Mouse (Mus musculus): Measurements from ENCODE around the gene Arv1. TPM values are rescaled to one million over a fixed set of nuclear protein-coding genes. Genes with fewer than 3 reads are reported as not detected.

Gene Arv1
- polyA plus RNA-seq, 1 experiment from 2014 or later: 22.5 TPM

DNA sequence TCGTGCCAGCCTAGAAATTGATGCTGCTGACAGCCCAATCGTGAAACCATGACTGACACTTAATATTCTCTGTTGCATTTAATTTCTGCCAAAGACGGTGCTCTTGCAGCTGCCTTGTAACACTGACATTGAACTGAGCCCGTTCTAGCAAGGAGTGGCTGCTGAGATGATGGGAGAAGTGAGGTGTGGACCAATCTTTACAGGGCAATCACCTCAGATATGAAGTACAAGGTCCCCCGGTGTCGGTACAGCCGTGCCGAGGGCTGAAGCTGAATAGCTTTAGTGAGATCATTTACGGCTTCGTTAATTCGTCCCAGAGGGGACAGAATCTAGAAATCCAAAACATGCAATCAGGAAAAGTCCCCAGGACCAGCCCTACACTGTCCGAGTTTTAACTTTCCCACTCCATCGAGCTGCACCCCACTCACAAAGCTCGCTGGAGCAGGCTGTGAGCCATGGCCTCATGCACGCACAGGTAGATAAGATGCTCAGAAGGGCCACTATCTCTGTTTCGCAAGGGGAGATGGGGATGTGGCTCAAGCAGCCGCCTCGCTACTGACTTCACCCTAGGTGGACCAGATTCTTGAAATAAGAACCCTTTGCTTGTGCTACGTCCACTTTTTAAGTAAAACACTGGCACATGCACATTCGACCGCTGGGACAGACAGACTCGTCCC lies 26.4 kb upstream of the Arv1 start:
- H3K27ac ChIP-seq: no peak overlapping the region
- H3K9me3 ChIP-seq: no peaks in the 10 kb centered on the region
- no peak overlapping the region for H3K4me3 ChIP-seq (replicated peaks)
- 93% methylated on average over 22 of the region's 22 CpGs for WGBS
- H3K36me3 ChIP-seq: peaks cover 15% of the 10 kb centered on the region; the same call in 1 of the 2 replicates
- H3K4me2 ChIP-seq: no peak overlapping the region
- no peaks in the 10 kb centered on the region for H3K4me1 ChIP-seq
- no peak overlapping the region for H3K9ac ChIP-seq
- ATAC-seq (ENCODE audit: insufficient read depth, low FRiP score, low read depth): no peak
- H3K27me3 ChIP-seq (replicated peaks): no peaks in the 10 kb centered on the region

DNA sequence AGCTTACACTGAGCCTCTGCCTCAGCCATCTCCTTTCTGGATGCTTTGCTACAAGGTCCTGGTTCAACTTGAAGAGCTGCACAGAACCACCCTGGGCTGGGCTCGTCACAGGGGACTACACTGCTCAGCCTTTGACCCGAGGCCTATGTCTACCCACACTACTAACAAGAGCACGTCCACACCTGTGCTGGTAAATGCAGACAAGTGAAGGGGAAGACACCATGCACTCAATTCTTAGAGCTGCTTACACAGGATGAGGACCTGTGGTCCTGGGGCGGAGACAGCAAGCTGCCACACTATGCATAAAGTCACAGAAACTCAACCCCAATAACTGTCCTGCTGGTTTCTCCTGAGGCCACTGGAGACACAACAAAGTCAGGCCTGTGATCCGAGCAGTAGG lies 21.7 kb upstream of the Arv1 start:
- Histone ChIP-seq H3K9ac (no peak overlapping the region), H3K4me1 (no peaks in the 10 kb centered on the region), H3K27ac (no peak overlapping the region), H3K9me3 (no peaks in the 10 kb centered on the region), H3K27me3 (replicated peaks) (no peaks in the 10 kb centered on the region), H3K4me3 (replicated peaks) (no peak overlapping the region), H3K36me3 (peaks cover 11% of the 10 kb centered on the region; the same call in 1 of the 2 replicates), H3K4me2 (no peak overlapping the region)
- ATAC-seq (ENCODE audit: insufficient read depth, low FRiP score, low read depth): no peak
- WGBS: 89% methylated on average over 5 of the region's 5 CpGs

DNA sequence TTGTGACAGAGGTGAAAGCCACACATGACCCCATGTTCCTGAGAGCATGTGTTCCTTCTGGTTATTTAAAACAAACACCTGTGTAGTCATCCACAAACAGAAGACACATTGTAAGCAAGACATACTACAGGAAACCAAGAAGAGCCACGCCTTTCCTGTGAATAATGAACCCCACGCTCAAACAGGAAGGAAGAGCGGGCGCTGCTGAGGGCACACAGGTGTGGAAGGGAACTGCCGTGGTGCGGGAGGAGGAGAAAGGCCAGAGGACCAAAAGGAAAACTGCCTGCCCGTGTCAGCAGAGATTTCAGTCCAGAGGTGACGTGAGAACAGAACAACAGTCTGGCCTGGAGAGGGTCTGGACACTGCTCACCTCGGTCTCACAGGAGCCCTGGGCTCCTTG lies 20.9 kb upstream of the Arv1 start:
- WGBS: 80% methylated on average over 9 of the region's 9 CpGs
- Histone ChIP-seq H3K4me2 (no peak overlapping the region), H3K27ac (no peak overlapping the region), H3K9ac (no peak overlapping the region), H3K4me3 (replicated peaks) (no peak overlapping the region), H3K4me1 (no peaks in the 10 kb centered on the region), H3K36me3 (peaks cover 11% of the 10 kb centered on the region; the same call in 1 of the 2 replicates), H3K9me3 (no peaks in the 10 kb centered on the region), H3K27me3 (replicated peaks) (no peaks in the 10 kb centered on the region)
- no peak for ATAC-seq (ENCODE audit: insufficient read depth, low FRiP score, low read depth)

DNA sequence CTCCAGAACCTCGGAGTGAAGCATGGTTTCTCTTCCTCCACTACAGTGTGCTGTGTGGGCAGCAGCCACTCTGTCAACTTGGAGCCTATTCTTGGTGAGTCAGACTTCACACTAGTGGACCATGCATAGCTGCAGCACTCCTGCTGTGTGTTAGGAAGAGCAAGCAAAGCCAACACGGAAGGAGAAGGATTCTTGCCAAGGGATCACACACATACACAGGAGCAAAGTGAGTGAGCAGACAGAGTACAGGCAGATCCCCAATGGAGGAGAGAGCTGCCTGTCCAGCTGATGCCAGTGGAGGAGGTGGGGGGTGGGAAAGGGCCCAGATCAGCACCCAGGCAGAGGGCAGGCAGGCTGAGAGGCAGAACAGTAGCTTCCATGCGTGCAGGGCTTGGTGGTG lies 19.8 kb upstream of the Arv1 start:
- no peak for ATAC-seq (ENCODE audit: insufficient read depth, low FRiP score, low read depth)
- no peak overlapping the region for H3K27ac ChIP-seq
- no peaks in the 10 kb centered on the region for H3K27me3 ChIP-seq (replicated peaks)
- no peaks in the 10 kb centered on the region for H3K9me3 ChIP-seq
- H3K4me3 ChIP-seq (replicated peaks): no peak overlapping the region
- H3K36me3 ChIP-seq: peaks cover 11% of the 10 kb centered on the region; the same call in 1 of the 2 replicates
- no peaks in the 10 kb centered on the region for H3K4me1 ChIP-seq
- WGBS: 86% methylated on average over 3 of the region's 3 CpGs
- H3K4me2 ChIP-seq: no peak overlapping the region
- no peak overlapping the region for H3K9ac ChIP-seq

DNA sequence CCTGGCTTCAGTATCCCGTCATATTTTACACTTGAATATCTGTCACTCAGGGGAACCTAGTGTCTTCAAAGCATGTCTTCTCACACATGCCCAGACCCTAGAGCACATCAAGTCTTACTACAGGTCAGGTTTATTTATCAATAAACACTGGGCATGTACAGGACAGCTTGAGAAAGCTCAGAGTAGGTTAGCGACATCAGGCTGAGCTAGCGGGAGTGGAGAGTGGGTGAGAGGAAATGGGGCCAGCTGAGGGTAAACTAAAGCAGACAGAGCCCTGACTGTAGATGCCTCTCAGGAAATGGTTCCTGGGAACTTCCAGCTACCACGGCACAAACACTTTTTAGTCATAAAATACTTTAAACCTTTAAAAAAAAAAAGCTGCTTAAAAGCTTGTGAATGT lies 18.4 kb upstream of the Arv1 start:
- Histone ChIP-seq H3K36me3 (peaks cover 7% of the 10 kb centered on the region; the same call in 1 of the 2 replicates), H3K9ac (no peak overlapping the region)
- WGBS: 73% methylated on average over 4 of the region's 4 CpGs

DNA sequence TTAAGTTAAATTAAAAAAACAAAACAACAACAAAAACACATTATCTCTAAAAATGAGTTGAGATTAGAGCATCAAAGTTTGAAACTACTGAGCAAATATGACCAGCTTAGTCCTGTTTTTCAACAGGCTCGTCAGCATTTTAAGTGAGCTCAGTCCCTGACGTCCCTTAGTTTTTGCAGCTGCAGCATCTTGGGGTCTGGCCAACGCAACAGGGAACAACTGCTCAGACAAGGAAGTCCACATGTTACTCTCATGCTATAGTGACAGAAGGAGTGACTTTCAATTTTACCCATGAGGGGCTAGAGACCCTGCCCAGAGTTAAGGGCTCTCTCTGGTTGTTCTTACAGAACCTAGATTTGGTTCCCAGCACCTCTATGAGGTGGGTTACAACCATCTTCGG lies 17.6 kb upstream of the Arv1 start:
- WGBS: 80% methylated on average over 4 of the region's 4 CpGs
- H3K27me3 ChIP-seq (replicated peaks): no peaks in the 10 kb centered on the region
- H3K9me3 ChIP-seq: no peaks in the 10 kb centered on the region
- H3K27ac ChIP-seq: no peak overlapping the region
- H3K4me3 ChIP-seq (replicated peaks): no peak overlapping the region
- ATAC-seq (ENCODE audit: insufficient read depth, low FRiP score, low read depth): no peak
- H3K36me3 ChIP-seq: peaks cover 8% of the 10 kb centered on the region; the same call in 1 of the 2 replicates
- H3K4me1 ChIP-seq: no peaks in the 10 kb centered on the region
- H3K4me2 ChIP-seq: no peak overlapping the region
- no peak overlapping the region for H3K9ac ChIP-seq

More for the DNA sequence above, 18.4 kb upstream of the Arv1 start:
- H3K4me2 ChIP-seq: no peak overlapping the region
- no peak overlapping the region for H3K4me3 ChIP-seq (replicated peaks)
- no peaks in the 10 kb centered on the region for H3K9me3 ChIP-seq
- no peak overlapping the region for H3K27ac ChIP-seq
- no peaks in the 10 kb centered on the region for H3K27me3 ChIP-seq (replicated peaks)
- ATAC-seq (ENCODE audit: insufficient read depth, low FRiP score, low read depth): no peak
- no peaks in the 10 kb centered on the region for H3K4me1 ChIP-seq

DNA sequence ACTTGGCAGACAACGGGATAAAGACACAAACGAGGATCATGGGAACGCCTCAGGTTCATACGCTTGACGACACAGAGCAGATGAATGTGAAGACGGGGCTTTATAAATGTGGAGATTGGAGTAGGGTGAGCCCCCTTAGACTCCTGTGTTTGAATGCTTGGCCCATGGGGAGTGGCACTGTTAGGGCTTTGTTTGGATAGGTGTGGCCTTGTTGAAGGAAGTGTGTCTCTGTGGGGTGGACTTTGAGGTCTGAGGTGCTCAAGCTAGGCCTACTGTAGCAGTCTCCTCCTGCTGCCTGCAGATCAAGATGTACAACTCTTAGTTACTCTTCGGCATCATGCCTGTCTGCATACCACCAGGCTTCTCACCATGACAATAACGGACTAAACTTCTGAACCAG lies 16.1 kb upstream of the Arv1 start:
- WGBS: 90% methylated on average over 8 of the region's 8 CpGs
- H3K27ac ChIP-seq: no peak overlapping the region
- peaks cover 4% of the 10 kb centered on the region; the same call in 1 of the 2 replicates for H3K36me3 ChIP-seq
- no peak overlapping the region for H3K4me3 ChIP-seq (replicated peaks)
- no peaks in the 10 kb centered on the region for H3K4me1 ChIP-seq
- no peak overlapping the region for H3K9ac ChIP-seq
- ATAC-seq (ENCODE audit: insufficient read depth, low FRiP score, low read depth): 0 out of 2 replicates have a peak, but pooled peaks have one; percentile 47
- H3K9me3 ChIP-seq: no peaks in the 10 kb centered on the region
- no peak overlapping the region for H3K4me2 ChIP-seq
- no peaks in the 10 kb centered on the region for H3K27me3 ChIP-seq (replicated peaks)

DNA sequence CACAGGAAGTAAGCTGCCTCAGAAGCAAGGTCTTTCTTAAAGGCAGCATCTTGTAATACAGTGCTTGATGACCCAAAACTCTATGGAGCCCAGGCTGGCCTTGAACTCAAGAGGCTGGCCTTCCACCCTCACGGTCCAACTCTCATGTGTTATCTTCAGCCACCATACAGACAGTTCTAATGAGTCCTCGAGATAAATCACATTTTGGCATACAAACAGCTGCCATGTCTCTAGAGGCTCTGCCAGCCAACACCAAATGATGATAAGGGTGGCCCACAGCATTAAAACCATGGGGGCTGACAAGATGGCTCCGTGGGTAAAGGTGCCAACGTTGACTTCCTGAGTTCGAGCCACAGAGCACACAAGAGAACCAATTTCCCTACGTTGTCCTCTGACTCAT lies 8.7 kb upstream of the Arv1 start:
- H3K9ac ChIP-seq: no peak overlapping the region
- H3K27ac ChIP-seq: no peak overlapping the region
- H3K4me2 ChIP-seq: no peak overlapping the region
- H3K4me3 ChIP-seq (replicated peaks): no peak overlapping the region
- no peaks in the 10 kb centered on the region for H3K9me3 ChIP-seq
- H3K27me3 ChIP-seq (replicated peaks): no peaks in the 10 kb centered on the region
- ATAC-seq (ENCODE audit: insufficient read depth, low FRiP score, low read depth): no peak
- 84% methylated on average over 6 of the region's 6 CpGs for WGBS
- peaks cover 18% of the 10 kb centered on the region for H3K36me3 ChIP-seq
- H3K4me1 ChIP-seq: no peaks in the 10 kb centered on the region

DNA sequence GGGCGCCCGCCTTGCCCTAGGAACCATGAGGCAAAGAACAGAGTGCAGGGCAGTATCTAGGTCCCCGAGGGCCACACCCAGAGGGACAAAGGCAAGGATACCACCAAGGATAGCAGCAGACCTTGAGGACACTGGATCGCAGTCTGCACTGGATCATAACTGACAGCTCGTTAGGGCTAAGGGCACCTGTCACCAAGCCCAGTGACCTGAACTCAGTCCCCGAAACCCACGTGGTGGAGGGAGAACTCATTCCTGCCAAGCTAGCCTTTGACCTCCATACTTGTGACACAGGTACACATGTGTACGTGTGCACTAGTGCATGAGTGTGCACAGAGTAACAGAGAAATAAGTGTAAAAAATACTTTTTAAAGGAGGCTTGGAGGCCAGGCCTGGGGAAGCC lies 6.2 kb upstream of the Arv1 start:
- Histone ChIP-seq H3K4me3 (replicated peaks) (no peak overlapping the region), H3K27ac (no peak overlapping the region)
- WGBS: 85% methylated on average over 8 of the region's 8 CpGs

DNA sequence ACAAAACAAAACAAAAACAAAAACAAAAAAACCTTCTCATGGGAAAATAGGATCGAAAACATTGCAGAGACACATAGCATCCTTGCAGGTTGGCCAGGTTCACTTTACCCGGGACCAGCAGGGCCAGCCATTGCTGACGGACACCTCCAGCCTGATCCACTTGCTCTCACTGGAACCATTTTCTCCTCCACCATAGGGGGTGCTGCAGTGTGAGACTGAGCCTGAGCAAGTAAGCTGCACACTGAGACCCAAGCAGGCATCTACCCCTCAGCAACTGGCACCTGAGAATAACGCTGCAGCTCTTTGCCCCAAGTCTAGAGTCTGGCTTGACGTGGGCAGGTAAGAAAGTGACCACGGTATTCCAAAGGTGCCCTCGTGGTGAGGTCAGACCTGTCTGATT lies 1.8 kb upstream of the Arv1 start:
- H3K4me2 ChIP-seq: 0 out of 2 replicates have a peak overlapping the region, but pooled peaks have one; percentile 82
- 82% methylated on average over 7 of the region's 7 CpGs for WGBS

More for the DNA sequence above, 6.2 kb upstream of the Arv1 start:
- no peaks in the 10 kb centered on the region for H3K27me3 ChIP-seq (replicated peaks)
- H3K4me2 ChIP-seq: no peak overlapping the region
- peaks cover 18% of the 10 kb centered on the region for H3K36me3 ChIP-seq
- ATAC-seq (ENCODE audit: insufficient read depth, low FRiP score, low read depth): no peak
- no peaks in the 10 kb centered on the region for H3K9me3 ChIP-seq
- H3K4me1 ChIP-seq: peaks cover 6% of the 10 kb centered on the region; the same call in 1 of the 2 replicates
- H3K9ac ChIP-seq: no peak overlapping the region

DNA sequence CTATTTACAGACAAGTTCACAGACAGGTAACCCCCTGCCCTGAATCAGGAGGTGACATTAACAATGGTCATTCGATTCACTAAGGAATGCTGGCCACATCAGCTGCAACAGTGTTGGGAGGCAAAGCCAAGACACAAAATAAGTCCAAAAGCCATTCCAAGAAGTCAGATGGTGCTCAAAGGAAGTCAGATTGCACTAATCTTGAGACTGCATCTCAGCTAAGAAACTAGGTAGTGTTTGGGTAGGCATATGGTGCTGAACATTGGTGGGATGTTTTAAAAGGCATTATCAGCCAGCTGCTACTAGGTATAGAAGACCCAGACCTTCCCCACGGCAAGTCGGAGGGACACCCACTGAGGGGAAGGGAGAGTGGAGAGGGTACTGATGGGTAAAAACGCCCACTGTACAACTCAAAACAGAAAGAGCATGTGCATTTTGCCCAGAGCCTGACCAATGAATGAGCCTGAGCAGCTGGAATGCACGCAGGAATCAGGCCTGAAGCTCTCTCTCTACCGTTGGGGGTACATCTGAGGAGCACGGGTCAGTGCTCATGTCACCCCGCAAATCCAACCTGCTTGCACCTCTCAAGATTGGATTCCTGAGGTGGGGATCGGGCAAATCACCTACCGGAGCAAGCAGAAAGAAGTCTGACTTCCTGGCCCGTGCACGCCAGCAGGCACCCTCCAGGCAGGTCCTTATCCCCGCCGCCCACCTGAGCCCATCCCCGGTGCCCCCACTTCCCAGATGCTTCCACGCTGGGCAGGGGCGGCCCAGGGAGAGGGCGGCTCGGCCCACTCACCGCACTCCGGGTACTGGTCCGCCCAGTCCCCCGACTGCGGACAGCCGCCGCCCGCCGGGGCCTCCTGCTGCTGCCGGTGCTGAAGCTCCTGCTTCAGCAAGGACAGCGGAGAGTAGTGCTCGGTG lies 739 bp upstream of the Arv1 start:
- ATAC-seq (ENCODE audit: insufficient read depth, low FRiP score, low read depth): peak; percentile 37
- Histone ChIP-seq H3K4me2 (peak overlapping the region; percentile 82), H3K36me3 (0 out of 2 replicates have a peak, but pooled peaks cover 4% of the 10 kb centered on the region), H3K4me1 (peaks cover 19% of the 10 kb centered on the region), H3K9me3 (no peaks in the 10 kb centered on the region), H3K4me3 (replicated peaks) (peak overlapping the region; percentile 96), H3K27ac (no peak overlapping the region), H3K27me3 (replicated peaks) (no peaks in the 10 kb centered on the region), H3K9ac (peak overlapping the region; percentile 80)
- 2% methylated on average over 31 of the region's 31 CpGs for WGBS

More for the DNA sequence above, 1.8 kb upstream of the Arv1 start:
- no peaks in the 10 kb centered on the region for H3K27me3 ChIP-seq (replicated peaks)
- H3K27ac ChIP-seq: no peak overlapping the region
- H3K4me1 ChIP-seq: peaks cover 19% of the 10 kb centered on the region
- ATAC-seq (ENCODE audit: insufficient read depth, low FRiP score, low read depth): no peak
- no peak overlapping the region for H3K9ac ChIP-seq
- H3K36me3 ChIP-seq: 0 out of 2 replicates have a peak, but pooled peaks cover 4% of the 10 kb centered on the region
- no peak overlapping the region for H3K4me3 ChIP-seq (replicated peaks)
- H3K9me3 ChIP-seq: no peaks in the 10 kb centered on the region

DNA sequence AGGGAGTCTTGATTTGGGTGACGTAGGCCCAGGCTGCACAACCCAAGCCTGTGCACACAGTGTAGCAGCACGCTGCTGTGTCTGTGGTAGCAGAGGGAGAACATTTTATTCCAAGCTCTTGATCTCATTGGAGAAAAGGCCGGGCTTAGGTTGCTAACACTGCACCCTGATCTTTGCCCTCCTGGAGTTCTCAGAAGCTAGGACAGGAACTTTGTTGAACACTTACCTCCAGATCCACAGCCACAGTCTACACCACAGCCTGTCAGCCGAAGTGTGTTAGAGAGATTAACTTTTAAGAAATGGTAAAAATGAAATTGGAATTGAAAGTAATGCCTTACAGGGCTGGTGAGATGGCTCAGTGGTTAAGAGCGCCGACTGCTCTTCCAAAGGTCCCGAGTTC lies 2.4 kb downstream of the Arv1 start:
- Histone ChIP-seq H3K27me3 (replicated peaks) (no peaks in the 10 kb centered on the region), H3K9ac (no peak overlapping the region), H3K4me2 (no peak overlapping the region), H3K4me1 (peaks cover 19% of the 10 kb centered on the region), H3K4me3 (replicated peaks) (no peak overlapping the region), H3K9me3 (no peaks in the 10 kb centered on the region), H3K36me3 (peaks cover 9% of the 10 kb centered on the region), H3K27ac (no peak overlapping the region)
- WGBS: 93% methylated on average over 7 of the region's 7 CpGs
- ATAC-seq (ENCODE audit: insufficient read depth, low FRiP score, low read depth): no peak

All from stomach, embryonic 15.5 days (tissue).